Mouse (Mus musculus): ENCODE results near the gene Psg22. TPM values are rescaled to one million over a fixed set of nuclear protein-coding genes. Genes with fewer than 3 reads are reported as not detected.
"Not testable (repeated sequence)": the region's sequence is repeated elsewhere in the genome, so short reads cannot be mapped to it uniquely, and the experiment has no call there.

The Psg22 gene
- polyA plus RNA-seq (2012): not detected in 2 replicates

GRCm38 (mm10) chr7:18717790-18718189 is at the start of gene Psg22:
Psg22 (plus strand) TSS chr7:18718090.
- Histone ChIP-seq H3K9me3 (ENCODE audit: control insufficient read depth, low read length) (no peaks in the 10 kb centered on the region), H3K4me1 (ENCODE audit: control insufficient read depth) (no peaks in the 10 kb centered on the region), H3K36me3 (ENCODE audit: control insufficient read depth) (no peaks in the 10 kb centered on the region), H3K4me3 (replicated peaks) (no peak within 1 kb of the TSS), H3K27me3 (ENCODE audit: control insufficient read depth) (no peaks in the 10 kb centered on the region)
- TF ChIP-seq TAL1 (IDR thresholded peaks at IDR 0.05; ENCODE audit: low read length): no peak
- no peak for TF ChIP-seq GATA1 (IDR thresholded peaks at IDR 0.05; ENCODE audit: low read length)

GRCm38 (mm10) chr7:18679772-18680171 is 38.1 kb upstream of the Psg22 start:
- H3K4me3 ChIP-seq (replicated peaks): no peak overlapping the region
- H3K9me3 ChIP-seq (ENCODE audit: control insufficient read depth, low read length): peaks cover 3% of the 10 kb centered on the region; the same call in 1 of the 2 replicates
- H3K36me3 ChIP-seq (ENCODE audit: control insufficient read depth): no peaks in the 10 kb centered on the region
- no peaks in the 10 kb centered on the region for H3K27me3 ChIP-seq (ENCODE audit: control insufficient read depth)
- TF ChIP-seq TAL1 (IDR thresholded peaks at IDR 0.05; ENCODE audit: low read length) (no peak), GATA1 (IDR thresholded peaks at IDR 0.05; ENCODE audit: low read length) (no peak)
- no peaks in the 10 kb centered on the region for H3K4me1 ChIP-seq (ENCODE audit: control insufficient read depth)

- H3K27me3 ChIP-seq (ENCODE audit: control insufficient read depth): no peaks in the 10 kb centered on the region
- no peaks in the 10 kb centered on the region for H3K36me3 ChIP-seq (ENCODE audit: control insufficient read depth)
- TF ChIP-seq GATA1 (IDR thresholded peaks at IDR 0.05; ENCODE audit: low read length): no peak
- TF ChIP-seq TAL1 (IDR thresholded peaks at IDR 0.05; ENCODE audit: low read length): no peak
- no peaks in the 10 kb centered on the region for H3K4me1 ChIP-seq (ENCODE audit: control insufficient read depth)
- no peak overlapping the region for H3K4me3 ChIP-seq (replicated peaks)
- H3K9me3 ChIP-seq (ENCODE audit: control insufficient read depth, low read length): no peaks in the 10 kb centered on the region
Observed at GRCm38 (mm10) chr7:18685586-18685985, 32.3 kb upstream of the Psg22 start.

GRCm38 (mm10) chr7:18686085-18686484 is 31.8 kb upstream of the Psg22 start, which contains the start of gene Psg20:
Psg20 (minus strand) TSS chr7:18686185.
- Histone ChIP-seq H3K27me3 (ENCODE audit: control insufficient read depth) (no peaks in the 10 kb centered on the region), H3K36me3 (ENCODE audit: control insufficient read depth) (no peaks in the 10 kb centered on the region), H3K9me3 (ENCODE audit: control insufficient read depth, low read length) (no peaks in the 10 kb centered on the region), H3K4me1 (ENCODE audit: control insufficient read depth) (no peaks in the 10 kb centered on the region), H3K4me3 (replicated peaks) (no peak within 1 kb of the TSS)
- no peak for TF ChIP-seq TAL1 (IDR thresholded peaks at IDR 0.05; ENCODE audit: low read length)
- no peak for TF ChIP-seq GATA1 (IDR thresholded peaks at IDR 0.05; ENCODE audit: low read length)

GRCm38 (mm10) chr7:18710331-18710730 is 7.6 kb upstream of the Psg22 start:
- H3K4me1 ChIP-seq (ENCODE audit: control insufficient read depth); H3K4me3 ChIP-seq (replicated peaks); H3K9me3 ChIP-seq (ENCODE audit: control insufficient read depth, low read length); H3K27me3 ChIP-seq (ENCODE audit: control insufficient read depth); H3K36me3 ChIP-seq (ENCODE audit: control insufficient read depth): not testable (repeated sequence)

GRCm38 (mm10) chr7:18710846-18711245 is 7.0 kb upstream of the Psg22 start:
- no peak overlapping the region for H3K4me3 ChIP-seq (replicated peaks)
- H3K27me3 ChIP-seq (ENCODE audit: control insufficient read depth): no peaks in the 10 kb centered on the region
- H3K4me1 ChIP-seq (ENCODE audit: control insufficient read depth): no peaks in the 10 kb centered on the region
- no peaks in the 10 kb centered on the region for H3K9me3 ChIP-seq (ENCODE audit: control insufficient read depth, low read length)
- TF ChIP-seq TAL1 (IDR thresholded peaks at IDR 0.05; ENCODE audit: low read length) (no peak), GATA1 (IDR thresholded peaks at IDR 0.05; ENCODE audit: low read length) (no peak)
- no peaks in the 10 kb centered on the region for H3K36me3 ChIP-seq (ENCODE audit: control insufficient read depth)

- no peaks in the 10 kb centered on the region for H3K27me3 ChIP-seq (ENCODE audit: control insufficient read depth)
- H3K4me3 ChIP-seq (replicated peaks): no peak overlapping the region
- no peaks in the 10 kb centered on the region for H3K4me1 ChIP-seq (ENCODE audit: control insufficient read depth)
- no peaks in the 10 kb centered on the region for H3K36me3 ChIP-seq (ENCODE audit: control insufficient read depth)
- no peak for TF ChIP-seq GATA1 (IDR thresholded peaks at IDR 0.05; ENCODE audit: low read length)
- TF ChIP-seq TAL1 (IDR thresholded peaks at IDR 0.05; ENCODE audit: low read length): no peak
- no peaks in the 10 kb centered on the region for H3K9me3 ChIP-seq (ENCODE audit: control insufficient read depth, low read length)
Observed at GRCm38 (mm10) chr7:18715546-18715945, 2.3 kb upstream of the Psg22 start.

GRCm38 (mm10) chr7:18724001-18724400 is 6.1 kb downstream of the Psg22 start:
- H3K36me3 ChIP-seq (ENCODE audit: control insufficient read depth): no peaks in the 10 kb centered on the region
- TF ChIP-seq GATA1 (IDR thresholded peaks at IDR 0.05; ENCODE audit: low read length) (no peak), TAL1 (IDR thresholded peaks at IDR 0.05; ENCODE audit: low read length) (no peak)
- H3K4me3 ChIP-seq (replicated peaks): no peak overlapping the region
- H3K27me3 ChIP-seq (ENCODE audit: control insufficient read depth): no peaks in the 10 kb centered on the region
- no peaks in the 10 kb centered on the region for H3K9me3 ChIP-seq (ENCODE audit: control insufficient read depth, low read length)
- no peaks in the 10 kb centered on the region for H3K4me1 ChIP-seq (ENCODE audit: control insufficient read depth)

- not testable (repeated sequence) for H3K9me3 ChIP-seq (ENCODE audit: control insufficient read depth, low read length); H3K36me3 ChIP-seq (ENCODE audit: control insufficient read depth); H3K27me3 ChIP-seq (ENCODE audit: control insufficient read depth); H3K4me1 ChIP-seq (ENCODE audit: control insufficient read depth); H3K4me3 ChIP-seq (replicated peaks)
Observed at GRCm38 (mm10) chr7:18725931-18726330, 8.0 kb downstream of the Psg22 start.

- no peaks in the 10 kb centered on the region for H3K4me1 ChIP-seq (ENCODE audit: control insufficient read depth)
- H3K27me3 ChIP-seq (ENCODE audit: control insufficient read depth): no peaks in the 10 kb centered on the region
- no peak for TF ChIP-seq GATA1 (IDR thresholded peaks at IDR 0.05; ENCODE audit: low read length)
- no peak for TF ChIP-seq TAL1 (IDR thresholded peaks at IDR 0.05; ENCODE audit: low read length)
- no peak overlapping the region for H3K4me3 ChIP-seq (replicated peaks)
- no peaks in the 10 kb centered on the region for H3K36me3 ChIP-seq (ENCODE audit: control insufficient read depth)
- no peaks in the 10 kb centered on the region for H3K9me3 ChIP-seq (ENCODE audit: control insufficient read depth, low read length)
Observed at GRCm38 (mm10) chr7:18728391-18728790, 10.5 kb downstream of the Psg22 start.

Data from erythroblast, embryonic 14.5 days (primary cell).